Mouse (Mus musculus) MEL (cell line): ENCODE measurements around the gene Ttll1. TPM values are rescaled to one million over a fixed set of nuclear protein-coding genes. Genes with fewer than 3 reads are reported as not detected.

Experiments used
- DNase-seq: peaks from one replicate; pipeline ENCODE4 v3.0.0; 2011; ENCODE audit warnings: low read depth, low spot score
- H3K27ac ChIP-seq: 2 replicates; pipeline ENCODE4 v1.5.1; 2012; ENCODE audit warnings: low read depth, mild to moderate bottlenecking, control low read depth, low read length, moderate library complexity; ENCODE audit not compliant: control insufficient read depth
- H3K27me3 ChIP-seq, 2 experiments: fragments of 150-350 bp in 1 of 2; sonication (generic) in 1 of 2; 2 replicates each; pipeline ENCODE4 v1.6.1; 2012; ENCODE audit warnings: low read length in 2 of 2, mild to moderate bottlenecking in 2 of 2, improper control_type of control experiment in 1 of 2, moderate library complexity in 1 of 2; ENCODE audit not compliant: insufficient read depth in 2 of 2, control insufficient read depth in 1 of 2
- H3K36me3 ChIP-seq, 2 experiments: 2 replicates each; pipeline ENCODE4 v1.6.1; 2012 to 2014; ENCODE audit warnings: low read length in 2 of 2, improper control_type of control experiment in 1 of 2, inconsistent platforms in 1 of 2, mild to moderate bottlenecking in 1 of 2; ENCODE audit not compliant: insufficient read depth in 2 of 2, control insufficient read depth in 1 of 2
- H3K4me1 ChIP-seq, 2 experiments: fragments of 150-350 bp in 1 of 2; sonication (generic) in 1 of 2; 2 replicates each; pipeline ENCODE4 v1.6.1; 2012; ENCODE audit warnings: low read length in 2 of 2, improper control_type of control experiment in 1 of 2, mild to moderate bottlenecking in 1 of 2; ENCODE audit not compliant: insufficient read depth in 2 of 2, control insufficient read depth in 1 of 2
- H3K4me3 ChIP-seq, 2 experiments: fragments of 150-350 bp in 1 of 2; sonication (generic) in 1 of 2; 2 replicates each; pipeline ENCODE4 v1.5.1; 2012; ENCODE audit warnings: low read depth in 2 of 2, low read length in 2 of 2, mild to moderate bottlenecking in 2 of 2, moderate library complexity in 2 of 2, control low read depth in 1 of 2, improper control_type of control experiment in 1 of 2; ENCODE audit not compliant: control insufficient read depth in 1 of 2, insufficient read depth in 1 of 2
- H3K79me2 ChIP-seq: 2 replicates; pipeline ENCODE4 v1.6.1; 2012; ENCODE audit warnings: mild to moderate bottlenecking, low read length, moderate library complexity; ENCODE audit not compliant: control insufficient read depth, poor library complexity, insufficient read depth
- H3K9ac ChIP-seq: 2 replicates; pipeline ENCODE4 v1.6.1; 2012; ENCODE audit warnings: low read depth, mild to moderate bottlenecking, control low read depth, low read length, moderate library complexity; ENCODE audit not compliant: control insufficient read depth, poor library complexity, severe bottlenecking
- H3K9me3 ChIP-seq: fragments of 150-350 bp; sonication (generic); replicated peaks from 2 replicates; pipeline ENCODE4 v1.6.1; 2012; ENCODE audit warnings: mild to moderate bottlenecking, low read length, improper control_type of control experiment, moderate library complexity; ENCODE audit not compliant: insufficient read depth
- CHD1 ChIP-seq: IDR thresholded peaks from 2 replicates; pipeline ENCODE4 v1.6.1; 2012; ENCODE audit warnings: low read depth, mild to moderate bottlenecking, inconsistent platforms, low read length, improper control_type of control experiment
- EP300 ChIP-seq, 2 experiments: IDR thresholded peaks; 2 replicates each; pipeline ENCODE4 v1.6.1; 2011; ENCODE audit warnings: improper control_type of control experiment in 2 of 2, low read length in 2 of 2, low read depth in 1 of 2, mild to moderate bottlenecking in 1 of 2
- HCFC1 ChIP-seq: IDR thresholded peaks from 2 replicates; pipeline ENCODE4 v1.6.1; 2012; ENCODE audit warnings: low read depth, mild to moderate bottlenecking, inconsistent platforms, low read length, improper control_type of control experiment, moderate library complexity
- JUND ChIP-seq: IDR thresholded peaks from 2 replicates; pipeline ENCODE4 v1.6.1; 2011; ENCODE audit warnings: low read depth, mild to moderate bottlenecking, improper control_type of control experiment, low read length
- MEF2A ChIP-seq: IDR thresholded peaks from 2 replicates; pipeline ENCODE4 v1.6.1; 2014; ENCODE audit warnings: low read depth, mild to moderate bottlenecking, inconsistent platforms, low read length, improper control_type of control experiment; ENCODE audit not compliant: poor library complexity, insufficient replicate concordance, severe bottlenecking; ENCODE audit errors: extremely low read depth
- MXI1 ChIP-seq: IDR thresholded peaks from 2 replicates; pipeline ENCODE4 v1.6.1; 2011; ENCODE audit warnings: mild to moderate bottlenecking, low read depth, low read length, improper control_type of control experiment
- NELFE ChIP-seq: IDR thresholded peaks from 2 replicates; pipeline ENCODE4 v1.6.1; 2011; ENCODE audit warnings: low read depth, low read length, improper control_type of control experiment
- POLR2AphosphoS5 ChIP-seq: IDR thresholded peaks from 2 replicates; pipeline ENCODE4 v1.6.1; 2012; ENCODE audit warnings: low read depth, borderline replicate concordance, mild to moderate bottlenecking, inconsistent platforms, low read length, moderate library complexity, mixed read lengths
- RAD21 ChIP-seq: IDR thresholded peaks from 2 replicates; pipeline ENCODE4 v1.6.1; 2011; ENCODE audit warnings: mild to moderate bottlenecking, low read depth, low read length, improper control_type of control experiment
- SIN3A ChIP-seq: IDR thresholded peaks from 2 replicates; pipeline ENCODE4 v1.6.1; 2012; ENCODE audit warnings: low read length, improper control_type of control experiment, inconsistent platforms
- TAL1 ChIP-seq: IDR thresholded peaks from 2 replicates; pipeline ENCODE4 v1.6.1; 2012; ENCODE audit warnings: mild to moderate bottlenecking, inconsistent platforms, low read length, moderate library complexity, mixed read lengths
- TBP ChIP-seq: IDR thresholded peaks from 2 replicates; pipeline ENCODE4 v1.8.0; 2011; ENCODE audit warnings: low read depth, low read length, improper control_type of control experiment
- TCF12 ChIP-seq: IDR thresholded peaks from 2 replicates; pipeline ENCODE4 v1.6.1; 2014; ENCODE audit warnings: low read depth, mild to moderate bottlenecking, inconsistent platforms, low read length, improper control_type of control experiment, moderate library complexity
- USF2 ChIP-seq, 2 experiments: IDR thresholded peaks; 2 replicates each; pipeline ENCODE4 v1.6.1; 2011 to 2012; ENCODE audit warnings: improper control_type of control experiment in 2 of 2, low read length in 2 of 2, borderline replicate concordance in 1 of 2, inconsistent platforms in 1 of 2, low read depth in 1 of 2, mild to moderate bottlenecking in 1 of 2; ENCODE audit not compliant: insufficient read depth in 1 of 2
- ZC3H11A ChIP-seq: IDR thresholded peaks from 2 replicates; pipeline ENCODE4 v1.6.1; 2012; ENCODE audit warnings: low read depth, mild to moderate bottlenecking, inconsistent platforms, low read length, improper control_type of control experiment
- ZKSCAN1 ChIP-seq: IDR thresholded peaks from 2 replicates; pipeline ENCODE4 v1.6.1; 2012; ENCODE audit warnings: low read depth, mild to moderate bottlenecking, inconsistent platforms, low read length, improper control_type of control experiment, moderate library complexity
- ZNF384 ChIP-seq: IDR thresholded peaks from 2 replicates; pipeline ENCODE4 v1.6.1; 2012; ENCODE audit warnings: low read depth, mild to moderate bottlenecking, inconsistent platforms, low read length, improper control_type of control experiment
- polyA plus RNA-seq, 2 experiments: library from polyadenylated mRNA; stranded (reverse) in 1 of 2; unstranded in 1 of 2; fragments of >175 nt in 1 of 2; fragments of >200 nt in 1 of 2; gene quantifications; 2 replicates each; pipeline versions ENCODE4 v1.2.1 to v1.2.4; 2012; ENCODE audit warnings: low replicate concordance in 2 of 2, low read depth in 1 of 2; ENCODE audit not compliant: insufficient read length in 2 of 2, insufficient read depth in 1 of 2, missing spikeins in 1 of 2
- total RNA-seq: library from RNA; depleted of rRNA; stranded (reverse); fragments of 300-350 nt; gene quantifications from 2 replicates; pipeline ENCODE4 v1.2.3, GENCODE M21; 2012

Gene Ttll1
- total and polyA plus RNA-seq, 3 experiments: 3.4 to 14.1 TPM; not detected in 1

- Histone ChIP-seq H3K9me3 (no peaks in the 10 kb centered on the region), H3K27me3 (no peaks in the 10 kb centered on the region)
- DNase-seq: no peak
- no peak for TF ChIP-seq SIN3A
- TF ChIP-seq POLR2AphosphoS5: no peak
- no peak for TF ChIP-seq RAD21
- no peak for TF ChIP-seq ZKSCAN1
- TF ChIP-seq TCF12: no peak
- no peak for TF ChIP-seq ZC3H11A
- no peak for TF ChIP-seq NELFE
- no peak for TF ChIP-seq ZNF384
- no peak for TF ChIP-seq MXI1
- TF ChIP-seq, all 39 proteins: peak for 0
- Histone ChIP-seq H3K4me3 (no peak overlapping the region), H3K79me2 (no peaks in the 10 kb centered on the region; the same call in 1 of the 2 replicates), H3K9ac (no peak overlapping the region), H3K27ac (no peak overlapping the region), H3K4me1 (peaks cover 12 to 28% of the 10 kb centered on the region in 2 experiments), H3K36me3 (peaks cover 0 to 19% of the 10 kb centered on the region in 2 experiments; a peak in 2 of 4 replicates)
These were observed 41.3 kb downstream of the Ttll1 start for GRCm38 (mm10) chr15:83469279-83469821.

- no peak for DNase-seq
- peaks cover 0 to 27% of the 10 kb centered on the region in 2 experiments; a peak in 2 of 4 replicates for H3K36me3 ChIP-seq
- no peak overlapping the region for H3K9ac ChIP-seq
- peaks cover 20% of the 10 kb centered on the region for H3K79me2 ChIP-seq
- TF ChIP-seq MEF2A: no peak
- TF ChIP-seq POLR2AphosphoS5: no peak
- no peak for TF ChIP-seq HCFC1
- TF ChIP-seq, all 39 proteins: peak for 0
- Histone ChIP-seq H3K27ac (no peak overlapping the region), H3K27me3 (no peaks in the 10 kb centered on the region), H3K4me1 (peaks cover 5 to 28% of the 10 kb centered on the region in 2 experiments), H3K9me3 (no peaks in the 10 kb centered on the region), H3K4me3 (no peak overlapping the region)
These were observed 43.3 kb downstream of the Ttll1 start for GRCm38 (mm10) chr15:83467232-83467966.

GRCm38 (mm10) chr15:83466331-83466730 lies 44.4 kb downstream of the Ttll1 start:
- Histone ChIP-seq H3K36me3 (peaks cover 0 to 27% of the 10 kb centered on the region in 2 experiments; a peak in 2 of 4 replicates), H3K9me3 (no peaks in the 10 kb centered on the region), H3K9ac (no peak overlapping the region), H3K27ac (0 out of 2 replicates have a peak overlapping the region, but pooled peaks have one; percentile 18), H3K27me3 (no peaks in the 10 kb centered on the region), H3K4me3 (peak overlapping the region in 1 of 2 experiments; percentile 11; a peak in 1 of 4 replicates), H3K79me2 (peaks cover 22% of the 10 kb centered on the region), H3K4me1 (peaks cover 5 to 30% of the 10 kb centered on the region in 2 experiments)
- TF ChIP-seq NELFE (no peak), EP300 (IDR thresholded peaks at IDR 0.05; ENCODE audit: low read depth in 1 of 2, low read length in 2 of 2) (0 out of 4 replicates have a peak, but pooled peaks of 1 of the 2 experiments have one; percentile 21), TAL1 (no peak), SIN3A (no peak), CHD1 (no peak), TBP (0 out of 2 replicates have a peak, but pooled peaks have one; percentile 34), USF2 (IDR thresholded peaks at IDR 0.05; ENCODE audit: borderline replicate concordance in 1 of 2, insufficient read depth in 1 of 2, low read depth in 1 of 2, low read length in 2 of 2) (no peak), JUND (no peak)
- peak; percentile 54 for DNase-seq
